Mouse (Mus musculus): ENCODE results near the gene Phactr1. TPM values are rescaled to one million over a fixed set of nuclear protein-coding genes. Genes with fewer than 3 reads are reported as not detected.

The Phactr1 gene
- polyA plus RNA-seq, 1 experiment: not detected

GRCm38 (mm10) chr13:42709611-42710331 is 29.3 kb downstream of the Phactr1 start:
- Histone ChIP-seq H3K27me3 (ENCODE audit: control insufficient read depth, insufficient read depth, insufficient read length) (no peaks in the 10 kb centered on the region), H3K4me2 (ENCODE audit: low read depth) (no peak overlapping the region), H3K79me2 (ENCODE audit: control insufficient read depth, insufficient read depth) (no peaks in the 10 kb centered on the region), H3K4me3 (no peak overlapping the region), H3ac (ENCODE audit: control insufficient read depth, insufficient read length) (no peak overlapping the region), H3K36me3 (ENCODE audit: control insufficient read depth, insufficient read depth) (no peaks in the 10 kb centered on the region)
- TF ChIP-seq POLR2A (IDR thresholded peaks at IDR 0.05; ENCODE audit: insufficient read length, low read depth) (no peak), TCF12 (IDR thresholded peaks at IDR 0.05; ENCODE audit: insufficient read depth, poor library complexity, severe bottlenecking) (no peak), USF1 (IDR thresholded peaks at IDR 0.05; ENCODE audit: low read depth) (no peak), SRF (IDR thresholded peaks at IDR 0.05; ENCODE audit: control insufficient read depth, insufficient read length, low read depth) (no peak), E2F4 (IDR thresholded peaks at IDR 0.05; ENCODE audit: insufficient read depth) (no peak), TCF3 (IDR thresholded peaks at IDR 0.05; ENCODE audit: insufficient read length, low read depth) (no peak), REST (IDR thresholded peaks at IDR 0.05; ENCODE audit: insufficient read depth, insufficient read length) (no peak), MYOG (IDR thresholded peaks at IDR 0.05; ENCODE audit: control insufficient read depth in 1 of 3, insufficient read depth in 1 of 3, insufficient read length in 2 of 3, low read depth in 2 of 3) (no peak), MAX (IDR thresholded peaks at IDR 0.05; ENCODE audit: low read depth) (no peak), CEBPB (IDR thresholded peaks at IDR 0.05; ENCODE audit: insufficient read depth, poor library complexity, severe bottlenecking) (no peak), MYOD1 (IDR thresholded peaks at IDR 0.05; ENCODE audit: control insufficient read depth in 1 of 3, insufficient read length in 2 of 3, low read depth in 2 of 3) (no peak)

GRCm38 (mm10) chr13:42711510-42711909 is 31.1 kb downstream of the Phactr1 start:
- H3K4me2 ChIP-seq (ENCODE audit: low read depth): no peak overlapping the region
- no peaks in the 10 kb centered on the region for H3K36me3 ChIP-seq (ENCODE audit: control insufficient read depth, insufficient read depth)
- H3K27me3 ChIP-seq (ENCODE audit: control insufficient read depth, insufficient read depth, insufficient read length): no peaks in the 10 kb centered on the region
- H3K4me3 ChIP-seq: no peak overlapping the region
- no peak overlapping the region for H3ac ChIP-seq (ENCODE audit: control insufficient read depth, insufficient read length)
- TF ChIP-seq MAX (IDR thresholded peaks at IDR 0.05; ENCODE audit: low read depth) (peak; percentile 10), REST (IDR thresholded peaks at IDR 0.05; ENCODE audit: insufficient read depth, insufficient read length) (peak; percentile 89), USF1 (IDR thresholded peaks at IDR 0.05; ENCODE audit: low read depth) (no peak), CEBPB (IDR thresholded peaks at IDR 0.05; ENCODE audit: insufficient read depth, poor library complexity, severe bottlenecking) (no peak)
- H3K79me2 ChIP-seq (ENCODE audit: control insufficient read depth, insufficient read depth): no peaks in the 10 kb centered on the region

GRCm38 (mm10) chr13:42719401-42719800 is 39.0 kb downstream of the Phactr1 start:
- Histone ChIP-seq H3ac (ENCODE audit: control insufficient read depth, insufficient read length) (no peak overlapping the region), H3K36me3 (ENCODE audit: control insufficient read depth, insufficient read depth) (no peaks in the 10 kb centered on the region), H3K27me3 (ENCODE audit: control insufficient read depth, insufficient read depth, insufficient read length) (no peaks in the 10 kb centered on the region), H3K79me2 (ENCODE audit: control insufficient read depth, insufficient read depth) (no peaks in the 10 kb centered on the region), H3K4me2 (ENCODE audit: low read depth) (no peak overlapping the region), H3K4me3 (no peak overlapping the region)
- no peak for TF ChIP-seq POLR2AphosphoS2 (IDR thresholded peaks at IDR 0.05; ENCODE audit: insufficient read length, low read depth)
- TF ChIP-seq TCF3 (IDR thresholded peaks at IDR 0.05; ENCODE audit: insufficient read length, low read depth): no peak
- TF ChIP-seq SRF (IDR thresholded peaks at IDR 0.05; ENCODE audit: control insufficient read depth, insufficient read length, low read depth): no peak
- no peak for TF ChIP-seq CEBPB (IDR thresholded peaks at IDR 0.05; ENCODE audit: insufficient read depth, poor library complexity, severe bottlenecking)
- TF ChIP-seq MYOG (IDR thresholded peaks at IDR 0.05; ENCODE audit: control insufficient read depth in 1 of 3, insufficient read depth in 1 of 3, insufficient read length in 2 of 3, low read depth in 2 of 3): no peak
- no peak for TF ChIP-seq POLR2A (IDR thresholded peaks at IDR 0.05; ENCODE audit: insufficient read length, low read depth)
- TF ChIP-seq MAX (IDR thresholded peaks at IDR 0.05; ENCODE audit: low read depth): no peak

- no peak overlapping the region for H3K4me3 ChIP-seq
- H3K79me2 ChIP-seq (ENCODE audit: control insufficient read depth, insufficient read depth): no peaks in the 10 kb centered on the region
- TF ChIP-seq MAX (IDR thresholded peaks at IDR 0.05; ENCODE audit: low read depth): no peak
- TF ChIP-seq E2F4 (IDR thresholded peaks at IDR 0.05; ENCODE audit: insufficient read depth): no peak
- no peak for TF ChIP-seq CEBPB (IDR thresholded peaks at IDR 0.05; ENCODE audit: insufficient read depth, poor library complexity, severe bottlenecking)
- TF ChIP-seq USF1 (IDR thresholded peaks at IDR 0.05; ENCODE audit: low read depth): no peak
- no peak for TF ChIP-seq POLR2AphosphoS2 (IDR thresholded peaks at IDR 0.05; ENCODE audit: insufficient read length, low read depth)
- no peaks in the 10 kb centered on the region for H3K27me3 ChIP-seq (ENCODE audit: control insufficient read depth, insufficient read depth, insufficient read length)
- H3ac ChIP-seq (ENCODE audit: control insufficient read depth, insufficient read length): no peak overlapping the region
- no peak overlapping the region for H3K4me2 ChIP-seq (ENCODE audit: low read depth)
- no peaks in the 10 kb centered on the region for H3K36me3 ChIP-seq (ENCODE audit: control insufficient read depth, insufficient read depth)
Measured at GRCm38 (mm10) chr13:42720135-42720534, 39.7 kb downstream of the Phactr1 start.

GRCm38 (mm10) chr13:42720648-42721047 is 40.2 kb downstream of the Phactr1 start:
- Histone ChIP-seq H3K4me3 (no peak overlapping the region), H3K36me3 (ENCODE audit: control insufficient read depth, insufficient read depth) (no peaks in the 10 kb centered on the region), H3K27me3 (ENCODE audit: control insufficient read depth, insufficient read depth, insufficient read length) (no peaks in the 10 kb centered on the region), H3K4me2 (ENCODE audit: low read depth) (no peak overlapping the region), H3ac (ENCODE audit: control insufficient read depth, insufficient read length) (no peak overlapping the region), H3K79me2 (ENCODE audit: control insufficient read depth, insufficient read depth) (no peaks in the 10 kb centered on the region)
- TF ChIP-seq USF1 (IDR thresholded peaks at IDR 0.05; ENCODE audit: low read depth) (no peak), TCF3 (IDR thresholded peaks at IDR 0.05; ENCODE audit: insufficient read length, low read depth) (no peak), MYOD1 (IDR thresholded peaks at IDR 0.05; ENCODE audit: control insufficient read depth in 1 of 3, insufficient read length in 2 of 3, low read depth in 2 of 3) (no peak), REST (IDR thresholded peaks at IDR 0.05; ENCODE audit: insufficient read depth, insufficient read length) (no peak), TCF12 (IDR thresholded peaks at IDR 0.05; ENCODE audit: insufficient read depth, poor library complexity, severe bottlenecking) (no peak), POLR2A (IDR thresholded peaks at IDR 0.05; ENCODE audit: insufficient read length, low read depth) (no peak), E2F4 (IDR thresholded peaks at IDR 0.05; ENCODE audit: insufficient read depth) (no peak)
